Mouse (Mus musculus) myocyte (in vitro differentiated cells): ENCODE results near the gene Bco2.

ENCODE experiments used
- CEBPB ChIP-seq: IDR thresholded peaks from 2 replicates; pipeline ENCODE4 v1.6.1; 2011; ENCODE audit warnings: mild to moderate bottlenecking, moderate library complexity; ENCODE audit not compliant: poor library complexity, insufficient read depth, severe bottlenecking
- E2F4 ChIP-seq: IDR thresholded peaks from one replicate; pipeline ENCODE4 v1.6.1; 2011; ENCODE audit warnings: mild to moderate bottlenecking, control low read depth, moderate library complexity; ENCODE audit not compliant: insufficient read depth
- MAX ChIP-seq: IDR thresholded peaks from one replicate; pipeline ENCODE4 v1.6.1; 2011; ENCODE audit warnings: low read depth, mild to moderate bottlenecking, control low read depth
- POLR2A ChIP-seq: IDR thresholded peaks from one replicate; pipeline ENCODE4 v1.6.1; 2011; ENCODE audit warnings: low read depth, mild to moderate bottlenecking, control low read depth, moderate library complexity; ENCODE audit not compliant: insufficient read length
- TCF3 ChIP-seq: IDR thresholded peaks from one replicate; pipeline ENCODE4 v1.6.1; 2011; ENCODE audit warnings: low read depth, control low read depth; ENCODE audit not compliant: insufficient read length
- USF1 ChIP-seq: IDR thresholded peaks from one replicate; pipeline ENCODE4 v1.6.1; 2011; ENCODE audit warnings: low read depth, mild to moderate bottlenecking, control low read depth, moderate library complexity

GRCm38 (mm10) chr9:50502949-50503348 is 52.0 kb downstream of the Bco2 start:
- TF ChIP-seq POLR2A, result no peak
- no peak for TF ChIP-seq E2F4
- TF ChIP-seq CEBPB, result no peak
- no peak for TF ChIP-seq TCF3
- no peak for TF ChIP-seq MAX
- no peak for TF ChIP-seq USF1
